Mouse (Mus musculus) limb, embryonic 13.5 days (tissue): ENCODE data around the gene Egln1. TPM values are rescaled to one million over a fixed set of nuclear protein-coding genes. Genes with fewer than 3 reads are reported as not detected.

Experiments
- ATAC-seq: fragments of 200-750 bp; cut with Nextera tagmentation; 2 replicates; pipeline ENCODE4 v1.8.0; 2017; ENCODE audit warnings: low read depth, moderate number of reproducible peaks, moderate TSS enrichment; ENCODE audit not compliant: low FRiP score
- H3K27ac ChIP-seq: fragments of 300-500 bp; sonication (generic); 2 replicates; pipeline ENCODE4 v1.5.1; 2015; ENCODE audit warnings: inconsistent platforms, mild to moderate bottlenecking, moderate library complexity
- H3K27me3 ChIP-seq: fragments of 300-500 bp; sonication (generic); 2 replicates; pipeline ENCODE4 v1.6.1; 2015; ENCODE audit warnings: mild to moderate bottlenecking, inconsistent platforms
- H3K36me3 ChIP-seq: fragments of 300-500 bp; sonication (generic); 2 replicates; pipeline ENCODE4 v1.6.1; 2015; ENCODE audit warnings: inconsistent platforms, mild to moderate bottlenecking, moderate library complexity
- H3K4me1 ChIP-seq: fragments of 300-500 bp; sonication (generic); 2 replicates; pipeline ENCODE4 v1.6.1; 2015; ENCODE audit warnings: inconsistent platforms
- H3K4me2 ChIP-seq: fragments of 300-500 bp; sonication (generic); replicated peaks from 2 replicates; pipeline ENCODE4 v1.6.1; 2015; ENCODE audit warnings: inconsistent platforms, mild to moderate bottlenecking, moderate library complexity
- H3K4me3 ChIP-seq: fragments of 300-500 bp; sonication (generic); 2 replicates; pipeline ENCODE4 v1.5.1; 2015; ENCODE audit warnings: moderate library complexity, mild to moderate bottlenecking, inconsistent platforms
- H3K9ac ChIP-seq: fragments of 300-500 bp; sonication (generic); 2 replicates; pipeline ENCODE4 v1.6.1; 2015; ENCODE audit warnings: mild to moderate bottlenecking, inconsistent platforms
- H3K9me3 ChIP-seq: fragments of 300-500 bp; sonication (generic); 2 replicates; pipeline ENCODE4 v1.6.1; 2016; ENCODE audit warnings: inconsistent platforms
- WGBS: fragments of 180-500 bp; shearing (Covaris S2); methylation state at CpG from one replicate; pipeline ENCODE4 v1.1.7; 2015; 5-methylcytosine and 5-hydroxymethylcytosine counted together
- polyA plus RNA-seq: library from polyadenylated mRNA; unstranded; fragments of >200 nt; fragmentation: Nextera tagmentation; extraction: Ambion mirVana; gene quantifications from 2 replicates; pipeline ENCODE4 v1.2.1, GENCODE M21; 2015

The Egln1 gene
- polyA plus RNA-seq, 1 experiment from 2014 or later: 11.9 TPM

DNA sequence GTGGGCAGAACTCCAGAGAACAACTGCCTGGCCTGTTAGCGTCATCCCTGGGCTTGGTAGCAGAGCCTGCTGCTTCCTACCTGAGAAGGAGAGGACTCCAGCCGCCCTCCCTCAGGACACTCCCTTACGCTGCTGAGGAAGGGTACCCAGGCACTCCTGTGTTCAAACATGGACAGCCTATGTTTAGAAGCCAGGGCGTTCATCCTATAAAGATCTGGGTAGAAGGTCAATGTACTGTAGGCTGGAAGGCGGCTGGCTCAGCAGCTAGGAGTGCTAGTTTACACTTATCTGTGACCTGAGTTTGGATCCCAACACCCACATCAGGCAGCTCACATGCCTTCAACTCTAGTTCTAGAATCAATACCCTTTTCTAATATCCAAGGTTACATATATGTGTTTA lies 14.1 kb upstream of the Egln1 start:
- no peak overlapping the region for H3K4me2 ChIP-seq
- no peak overlapping the region for H3K4me3 ChIP-seq
- ATAC-seq: no peak
- 92% methylated on average over 5 of the region's 5 CpGs for WGBS
- H3K27ac ChIP-seq: no peak overlapping the region
- peaks cover 9% of the 10 kb centered on the region for H3K4me1 ChIP-seq
- no peaks in the 10 kb centered on the region for H3K36me3 ChIP-seq
- no peaks in the 10 kb centered on the region for H3K27me3 ChIP-seq
- H3K9ac ChIP-seq: no peak overlapping the region
- H3K9me3 ChIP-seq: no peaks in the 10 kb centered on the region

DNA sequence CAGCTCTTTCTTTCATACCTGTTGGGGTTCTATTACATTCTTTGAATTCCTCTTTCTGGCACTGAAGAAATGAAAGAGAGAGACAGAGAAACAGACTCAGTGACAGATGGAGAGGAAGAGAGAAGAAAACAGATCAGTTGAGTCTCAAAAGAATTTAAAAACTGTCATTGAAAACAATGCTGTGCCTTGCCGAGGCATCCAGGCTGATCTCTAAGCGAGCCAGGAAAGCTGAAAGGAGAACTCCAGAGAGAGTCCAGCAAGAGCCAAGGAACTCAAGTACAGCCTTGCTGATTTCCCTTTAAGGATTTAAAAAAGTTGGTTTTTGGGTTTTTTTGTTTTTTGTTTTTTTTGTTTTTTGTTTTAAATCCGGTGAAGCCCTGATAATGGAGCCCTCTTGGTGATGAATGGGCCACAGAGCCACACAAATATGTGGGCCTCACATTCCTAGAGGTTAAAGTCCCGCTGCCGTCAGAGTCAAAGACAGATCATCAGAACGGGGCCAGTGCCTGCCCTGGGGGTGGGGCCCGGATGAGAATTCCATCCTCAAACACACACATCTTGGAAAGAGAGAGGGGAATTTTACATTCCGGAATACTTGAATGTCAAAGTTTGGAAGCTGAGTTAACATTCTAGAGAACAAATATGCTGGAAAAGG lies 11.2 kb upstream of the Egln1 start:
- 36% methylated on average over 8 of the region's 8 CpGs for WGBS
- ATAC-seq: no peak

DNA sequence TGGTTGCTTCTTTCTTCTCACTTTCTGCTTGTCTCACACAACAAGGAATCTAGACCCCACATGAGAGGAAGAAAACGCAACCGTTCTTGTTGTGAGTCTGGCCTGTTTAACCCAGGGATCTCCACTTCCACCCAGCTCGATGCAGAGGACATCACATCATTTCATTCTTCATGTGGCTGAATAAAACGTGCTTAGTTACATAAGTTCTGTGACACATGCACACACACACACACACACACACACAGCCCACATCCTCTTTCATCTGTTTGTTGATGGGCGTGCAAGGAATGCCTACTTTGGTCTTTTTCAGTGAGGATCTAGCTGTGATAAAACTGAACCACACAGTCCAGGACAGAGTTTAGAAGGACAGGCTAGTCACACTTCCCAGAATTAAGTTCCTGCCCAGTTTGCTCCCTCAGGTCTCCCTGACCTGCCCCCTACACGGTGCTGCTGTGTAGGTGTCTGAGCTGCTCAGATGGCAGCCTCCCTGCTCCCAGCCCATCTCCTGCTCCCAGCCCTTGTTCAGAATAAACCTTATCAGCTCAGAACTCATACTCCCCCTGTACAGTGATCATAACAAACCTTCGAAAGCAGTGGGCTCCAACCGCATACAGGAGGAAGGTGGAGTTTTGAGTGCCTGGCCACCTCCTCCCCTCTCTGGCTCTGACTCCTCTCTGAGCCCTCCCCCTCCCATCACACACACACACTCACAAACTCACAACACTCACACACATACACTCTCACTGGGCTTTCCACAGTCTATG lies 10.5 kb upstream of the Egln1 start:
- Histone ChIP-seq H3K36me3 (no peaks in the 10 kb centered on the region), H3K4me1 (peaks cover 9% of the 10 kb centered on the region), H3K4me2 (no peak overlapping the region), H3K27me3 (no peaks in the 10 kb centered on the region), H3K4me3 (no peak overlapping the region), H3K9ac (0 out of 2 replicates have a peak overlapping the region, but pooled peaks have one; percentile 14), H3K27ac (no peak overlapping the region), H3K9me3 (no peaks in the 10 kb centered on the region)
- WGBS: 61% methylated on average over 8 of the region's 8 CpGs
- ATAC-seq: no peak

More for the DNA sequence above, 11.2 kb upstream of the Egln1 start:
- Histone ChIP-seq H3K27me3 (no peaks in the 10 kb centered on the region), H3K4me1 (peaks cover 9% of the 10 kb centered on the region), H3K4me2 (no peak overlapping the region), H3K9ac (no peak overlapping the region), H3K27ac (no peak overlapping the region), H3K4me3 (no peak overlapping the region), H3K9me3 (no peaks in the 10 kb centered on the region), H3K36me3 (no peaks in the 10 kb centered on the region)

DNA sequence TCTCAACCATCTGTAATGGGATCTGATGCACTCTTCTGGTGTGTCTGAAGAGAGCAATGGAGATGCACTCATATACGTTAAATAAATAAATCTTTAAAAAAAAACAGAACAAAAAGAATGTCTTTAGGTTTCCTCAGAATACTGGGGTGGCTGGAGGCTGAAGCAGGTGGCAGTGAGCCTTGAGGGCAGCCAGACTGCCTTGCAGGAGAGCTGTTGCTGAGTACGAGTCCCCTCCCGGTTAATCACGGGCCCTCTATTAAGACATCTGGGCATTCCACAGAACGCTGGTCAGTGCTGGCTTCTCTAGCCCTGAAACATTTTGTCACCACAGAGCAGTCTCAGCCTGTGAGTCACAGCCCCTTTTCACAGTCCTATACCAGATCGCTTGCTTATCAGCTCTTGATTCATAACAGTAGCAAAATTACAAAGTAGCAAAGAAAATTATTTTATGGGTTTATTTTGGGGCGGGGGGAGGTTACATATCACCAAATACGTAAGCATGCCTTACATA lies 5.5 kb upstream of the Egln1 start:
- Histone ChIP-seq H3K27me3 (no peaks in the 10 kb centered on the region), H3K9me3 (no peaks in the 10 kb centered on the region), H3K4me2 (no peak overlapping the region), H3K36me3 (no peaks in the 10 kb centered on the region), H3K27ac (no peak overlapping the region), H3K4me3 (no peak overlapping the region), H3K9ac (no peak overlapping the region), H3K4me1 (peaks cover 11% of the 10 kb centered on the region)
- WGBS: 71% methylated on average over 8 of the region's 8 CpGs
- no peak for ATAC-seq

DNA sequence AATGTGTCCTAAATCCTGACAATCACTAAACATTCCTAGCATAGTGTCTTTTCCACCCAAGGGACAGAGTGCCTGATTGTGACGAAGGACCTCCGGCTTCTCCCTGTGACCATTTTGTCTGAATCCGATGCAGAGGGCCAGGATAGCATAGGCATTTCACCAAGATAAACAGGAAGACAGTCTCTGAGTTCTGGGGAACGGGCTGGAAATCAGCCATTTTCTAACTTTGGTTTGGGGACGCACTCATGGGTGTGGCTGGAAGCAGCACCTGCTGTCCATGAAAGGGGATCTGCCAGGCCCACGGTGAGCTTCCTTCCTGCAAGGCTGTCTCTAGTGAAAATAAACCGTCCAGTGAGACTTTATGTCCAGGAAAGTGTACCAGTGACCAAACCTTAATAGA lies 4.1 kb upstream of the Egln1 start:
- no peaks in the 10 kb centered on the region for H3K27me3 ChIP-seq
- no peak overlapping the region for H3K27ac ChIP-seq
- H3K4me3 ChIP-seq: no peak overlapping the region
- H3K36me3 ChIP-seq: no peaks in the 10 kb centered on the region
- no peaks in the 10 kb centered on the region for H3K9me3 ChIP-seq
- no peak overlapping the region for H3K9ac ChIP-seq
- peaks cover 9% of the 10 kb centered on the region for H3K4me1 ChIP-seq
- 81% methylated on average over 7 of the region's 7 CpGs for WGBS
- ATAC-seq: no peak
- no peak overlapping the region for H3K4me2 ChIP-seq

DNA sequence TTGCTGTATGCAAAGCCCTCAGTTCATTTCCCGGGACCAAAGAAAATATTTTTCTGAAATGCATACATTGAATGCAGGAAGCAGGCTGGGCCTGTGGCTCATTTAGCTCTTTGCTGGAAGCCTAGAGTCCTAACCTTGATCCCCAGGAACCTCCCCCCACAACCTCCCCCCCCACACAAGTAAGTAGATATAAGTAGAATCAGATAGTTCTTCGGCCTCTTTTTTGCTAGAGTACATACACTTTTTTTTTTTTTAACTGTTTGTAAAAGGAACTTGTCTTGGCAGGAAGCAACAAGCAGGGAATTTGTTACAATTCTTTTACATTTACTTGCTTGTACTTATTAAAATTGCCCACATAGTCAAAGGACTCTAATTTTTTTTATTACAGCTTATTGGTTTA lies 1.7 kb upstream of the Egln1 start:
- Histone ChIP-seq H3K4me3 (peak overlapping the region; percentile 10; the same call in 1 of the 2 replicates), H3K4me2 (peak overlapping the region; percentile 92), H3K9me3 (no peaks in the 10 kb centered on the region), H3K9ac (peak overlapping the region; percentile 36; the same call in 1 of the 2 replicates), H3K27ac (no peak overlapping the region), H3K36me3 (no peaks in the 10 kb centered on the region), H3K27me3 (no peaks in the 10 kb centered on the region), H3K4me1 (peaks cover 27% of the 10 kb centered on the region)
- no peak for ATAC-seq
- 63% methylated on average over 2 of the region's 2 CpGs for WGBS

DNA sequence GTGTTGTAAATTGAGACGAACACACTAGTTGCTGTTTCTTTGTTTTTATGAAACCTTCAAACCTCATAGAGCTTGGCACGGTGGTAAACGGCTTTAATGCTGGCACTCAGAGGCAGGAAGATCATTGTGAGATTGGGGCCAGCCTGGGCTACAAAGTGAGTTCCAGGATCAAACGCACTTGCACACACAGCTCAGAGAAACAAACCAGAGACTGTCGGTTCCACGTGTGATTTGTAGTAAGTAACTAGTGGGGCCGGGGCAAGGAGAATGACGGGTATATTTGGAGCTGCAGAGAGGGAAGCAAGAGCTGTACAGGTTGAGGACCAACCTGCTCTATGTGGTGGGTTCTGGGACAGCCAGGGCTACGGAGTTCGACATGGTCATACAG lies 939 bp upstream of the Egln1 start:
- Histone ChIP-seq H3K4me2 (peak overlapping the region; percentile 92), H3K9me3 (no peaks in the 10 kb centered on the region), H3K27ac (peak overlapping the region; percentile 93; the same call in 1 of the 2 replicates), H3K27me3 (no peaks in the 10 kb centered on the region), H3K4me1 (peaks cover 32% of the 10 kb centered on the region), H3K36me3 (no peaks in the 10 kb centered on the region), H3K4me3 (peak overlapping the region; percentile 92), H3K9ac (peak overlapping the region; percentile 94)
- ATAC-seq: no peak
- 25% methylated on average over 10 of the region's 10 CpGs for WGBS

DNA sequence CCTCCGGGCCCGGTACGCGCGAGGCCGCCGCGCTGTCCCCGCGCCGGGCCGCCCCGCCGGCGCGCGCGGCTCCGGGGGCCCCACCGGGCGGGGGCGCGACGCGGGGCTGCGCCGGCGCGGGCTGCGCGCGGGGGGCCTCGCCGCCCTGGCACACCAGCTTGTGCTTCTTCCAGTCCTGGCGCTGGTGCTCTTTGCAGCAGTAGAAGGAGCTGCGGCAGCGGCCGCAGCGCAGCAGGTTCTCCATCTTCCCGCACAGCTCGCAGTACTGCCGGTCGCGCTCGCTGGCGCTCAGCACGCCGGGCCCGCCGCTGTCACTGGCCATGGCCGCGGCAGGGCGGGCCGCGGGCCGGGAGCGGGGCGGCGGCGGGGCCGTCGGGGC lies 402 bp downstream of the Egln1 start:
- peak overlapping the region; percentile 92 for H3K4me2 ChIP-seq
- peak overlapping the region; percentile 93 for H3K27ac ChIP-seq
- no peaks in the 10 kb centered on the region for H3K9me3 ChIP-seq
- peaks cover 39% of the 10 kb centered on the region for H3K4me1 ChIP-seq
- no peaks in the 10 kb centered on the region for H3K27me3 ChIP-seq
- under 1% methylated on average over 38 of the region's 62 CpGs for WGBS
- peak overlapping the region; percentile 94 for H3K9ac ChIP-seq
- peak overlapping the region; percentile 92 for H3K4me3 ChIP-seq
- ATAC-seq: peak; percentile 17; the same call in 1 of the 2 replicates
- peaks cover 3% of the 10 kb centered on the region; the same call in 1 of the 2 replicates for H3K36me3 ChIP-seq

DNA sequence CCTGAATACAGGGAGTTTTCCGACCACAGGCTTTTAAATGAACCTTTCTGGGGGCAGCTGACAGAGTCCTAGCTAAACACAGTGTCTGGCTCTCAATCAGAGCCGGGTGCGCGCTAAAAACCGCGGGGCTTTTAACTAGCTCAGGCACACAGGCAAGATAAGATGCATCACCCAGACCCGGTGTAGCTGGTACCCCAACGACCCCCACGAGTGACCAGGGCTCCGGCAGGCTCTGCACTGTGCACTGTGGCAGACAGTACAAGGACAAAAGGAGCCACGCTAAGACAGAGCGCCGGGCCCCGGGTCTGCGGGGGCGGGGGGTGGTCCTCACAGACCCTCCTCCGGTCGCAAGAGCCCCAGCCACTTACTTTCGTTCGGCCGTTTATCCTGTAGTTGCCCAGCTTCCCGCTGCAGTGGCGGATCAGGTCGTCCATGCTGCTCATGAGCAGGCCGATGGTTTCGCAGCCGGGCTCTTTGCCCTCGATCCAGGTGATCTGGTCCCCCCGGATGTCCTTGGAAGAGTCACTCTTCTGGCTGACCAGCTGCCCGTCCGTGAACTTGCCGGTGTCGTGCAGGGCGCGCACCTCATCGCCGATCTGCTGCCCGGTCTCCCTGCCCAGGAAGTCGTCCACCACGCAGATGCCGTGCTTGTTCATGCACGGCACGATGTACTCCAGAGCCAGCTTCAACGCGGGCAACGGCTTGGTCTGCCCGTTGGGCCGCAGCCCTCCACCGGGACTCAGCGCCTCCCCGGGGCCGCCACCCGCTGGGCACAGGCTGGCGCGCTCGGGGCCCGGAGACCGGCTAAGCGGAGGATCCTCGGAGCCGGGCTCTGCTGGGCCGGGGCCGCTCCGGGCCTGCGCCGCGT lies 1.0 kb downstream of the Egln1 start:
- H3K4me3 ChIP-seq: peak overlapping the region; percentile 92
- peak overlapping the region; percentile 86 for H3K27ac ChIP-seq
- no peaks in the 10 kb centered on the region for H3K9me3 ChIP-seq
- WGBS: under 1% methylated on average over 67 of the region's 67 CpGs
- peak; percentile 28; the same call in 1 of the 2 replicates for ATAC-seq
- H3K9ac ChIP-seq: peak overlapping the region; percentile 94
- H3K4me2 ChIP-seq: peak overlapping the region; percentile 92
- H3K4me1 ChIP-seq: peaks cover 39% of the 10 kb centered on the region
- no peaks in the 10 kb centered on the region for H3K27me3 ChIP-seq
- H3K36me3 ChIP-seq: peaks cover 3% of the 10 kb centered on the region; the same call in 1 of the 2 replicates

DNA sequence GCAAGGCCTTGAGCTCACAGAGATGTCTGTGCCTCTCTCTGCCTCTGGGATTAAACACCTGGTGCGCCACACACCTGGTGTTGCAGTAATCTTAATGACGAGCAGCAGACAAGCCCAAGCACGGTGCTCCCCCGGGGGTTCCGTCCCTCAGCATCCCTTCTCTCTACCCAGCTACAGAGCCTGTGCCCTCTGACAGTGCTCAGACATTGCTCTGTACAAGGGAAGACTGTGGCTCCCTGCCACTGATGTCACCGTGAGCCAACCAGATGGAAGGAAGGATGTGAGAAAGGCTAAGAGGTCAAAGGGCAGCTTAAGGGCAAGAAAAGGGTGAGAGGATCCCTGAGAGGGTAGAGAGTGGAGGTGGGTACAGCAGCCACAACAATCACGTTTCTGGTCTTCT lies 4.7 kb downstream of the Egln1 start:
- H3K4me2 ChIP-seq: no peak overlapping the region
- H3K9me3 ChIP-seq: no peaks in the 10 kb centered on the region
- no peak overlapping the region for H3K4me3 ChIP-seq
- peaks cover 30% of the 10 kb centered on the region for H3K4me1 ChIP-seq
- H3K36me3 ChIP-seq: peaks cover 24% of the 10 kb centered on the region
- no peak for ATAC-seq
- H3K27me3 ChIP-seq: no peaks in the 10 kb centered on the region
- H3K9ac ChIP-seq: no peak overlapping the region
- WGBS: 55% methylated on average over 7 of the region's 7 CpGs
- H3K27ac ChIP-seq: no peak overlapping the region

DNA sequence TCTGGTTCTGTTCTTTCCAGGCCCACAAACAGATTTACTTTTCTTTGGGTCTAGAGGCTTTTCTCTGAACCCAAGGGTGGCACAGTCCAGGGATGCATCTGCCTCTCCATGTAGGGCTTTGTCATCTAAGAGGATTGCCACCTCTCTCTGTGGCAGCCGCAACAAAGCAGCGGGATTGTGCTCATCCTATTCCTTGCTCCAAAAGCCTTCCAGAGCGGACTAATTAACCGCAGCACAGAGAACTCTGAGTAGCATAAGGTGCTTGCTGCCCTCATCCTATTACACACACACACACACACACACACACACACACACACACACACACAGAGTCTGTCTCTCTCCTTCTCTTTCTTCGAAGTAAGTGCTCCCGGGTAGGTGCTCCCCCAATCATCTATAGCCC lies 5.3 kb downstream of the Egln1 start:
- Histone ChIP-seq H3K27me3 (no peaks in the 10 kb centered on the region), H3K9ac (no peak overlapping the region), H3K36me3 (peaks cover 30% of the 10 kb centered on the region), H3K27ac (no peak overlapping the region), H3K9me3 (no peaks in the 10 kb centered on the region), H3K4me3 (no peak overlapping the region), H3K4me2 (no peak overlapping the region), H3K4me1 (peaks cover 30% of the 10 kb centered on the region)
- 91% methylated on average over 6 of the region's 6 CpGs for WGBS
- no peak for ATAC-seq

DNA sequence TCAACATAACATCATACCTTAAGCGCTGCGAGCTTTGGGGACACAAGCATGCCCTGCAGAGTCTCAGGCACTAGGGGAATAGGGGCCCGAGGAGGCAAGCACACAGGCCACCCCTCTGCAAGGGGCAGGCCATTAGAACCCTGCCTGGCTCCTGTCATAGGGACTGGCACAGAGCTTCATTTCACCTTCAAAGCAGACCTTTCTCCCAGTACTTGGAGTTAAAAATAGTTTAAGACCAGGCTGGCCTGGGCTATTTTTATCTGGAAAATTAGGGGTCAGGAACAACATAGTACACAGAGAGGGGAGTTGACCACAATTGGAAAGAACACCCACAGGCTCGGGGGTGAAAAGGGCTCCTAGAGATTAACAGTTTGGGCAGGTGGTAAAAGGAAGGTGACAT lies 11.8 kb downstream of the Egln1 start:
- Histone ChIP-seq H3K27me3 (no peaks in the 10 kb centered on the region), H3K9ac (no peak overlapping the region), H3K27ac (no peak overlapping the region), H3K4me2 (no peak overlapping the region), H3K36me3 (peaks cover 51% of the 10 kb centered on the region), H3K9me3 (no peaks in the 10 kb centered on the region), H3K4me3 (no peak overlapping the region), H3K4me1 (no peaks in the 10 kb centered on the region)
- ATAC-seq: no peak
- WGBS: 90% methylated on average over 4 of the region's 4 CpGs
